Mouse (Mus musculus) layer of hippocampus, adult 2 months (tissue): Measurements from ENCODE around the gene Wdr3. TPM values are rescaled to one million over a fixed set of nuclear protein-coding genes. Genes with fewer than 3 reads are reported as not detected.

ENCODE experiments used
- DNase-seq, 2 experiments: peaks; one replicate each; pipeline ENCODE4 v3.0.0; 2022; ENCODE audit warnings: low spot score in 2 of 2
- H3K27ac ChIP-seq: fragments of 200-600 bp; 2 replicates; pipeline ENCODE4 v1.8.1; 2022
- H3K4me3 ChIP-seq: fragments of 200-600 bp; 2 replicates; pipeline ENCODE4 v1.8.1; 2022; ENCODE audit warnings: mild to moderate bottlenecking
- CTCF ChIP-seq: fragments of 200-600 bp; conservative IDR thresholded peaks from 2 replicates; pipeline ENCODE4 v1.8.1; 2022; ENCODE audit warnings: antibody characterized with exemption, mild to moderate bottlenecking, moderate library complexity
- total RNA-seq, 2 experiments: library from RNA; stranded (reverse); gene quantifications; 2 replicates each; pipeline ENCODE4 v1.2.3; 2021

The Wdr3 gene
- total RNA-seq, 2 experiments from 2014 or later, result 23.2 to 27.9 TPM

DNA sequence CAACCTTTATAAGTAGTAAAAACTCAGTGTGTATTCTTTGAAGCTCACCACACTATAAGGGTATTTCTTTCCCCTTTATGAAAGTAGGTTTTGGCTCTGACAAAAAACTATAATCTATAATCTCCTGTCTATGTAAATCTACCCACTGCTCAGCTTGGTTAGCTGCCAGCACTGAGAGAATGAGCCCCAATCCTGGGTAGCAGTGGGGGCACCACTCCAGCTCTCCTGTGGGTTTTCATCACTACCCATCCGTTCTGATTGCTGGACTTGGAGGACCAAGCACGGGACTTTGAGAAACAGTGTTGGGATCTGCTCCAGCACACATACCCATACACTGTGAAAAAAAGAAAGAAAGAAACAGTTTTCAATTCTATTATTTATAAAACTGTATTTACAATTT is 40.2 kb downstream of the Wdr3 start:
- H3K27ac ChIP-seq, result no peak overlapping the region
- no peak for TF ChIP-seq CTCF
- no peak for DNase-seq
- no peak overlapping the region for H3K4me3 ChIP-seq

DNA sequence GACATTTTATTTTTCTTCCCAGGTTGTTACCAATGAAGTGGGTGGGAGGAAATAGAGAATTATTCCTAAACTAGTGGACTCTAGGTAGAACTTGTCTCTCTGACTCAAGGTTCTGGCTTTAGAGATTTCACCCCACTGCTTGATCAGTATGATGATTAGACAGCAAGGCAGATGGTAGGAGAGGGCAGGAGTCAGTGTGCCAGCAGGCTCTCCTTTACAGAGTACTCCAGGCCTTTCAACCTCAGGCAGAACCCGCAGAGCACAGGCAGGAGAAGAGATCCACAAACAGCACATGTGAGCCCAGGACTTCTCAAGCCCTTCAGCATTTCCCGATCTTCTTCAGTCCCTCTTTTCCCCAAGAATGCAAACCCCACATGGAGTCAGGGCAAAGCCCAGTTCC is 43.5 kb downstream of the Wdr3 start:
- DNase-seq, result no peak
- no peak for TF ChIP-seq CTCF
- Histone ChIP-seq H3K4me3 (no peak overlapping the region), H3K27ac (no peak overlapping the region)

- TF ChIP-seq CTCF, result no peak
- no peak overlapping the region for H3K27ac ChIP-seq
- H3K4me3 ChIP-seq, result no peak overlapping the region
- no peak for DNase-seq
These were observed 55.5 kb downstream of the Wdr3 start for GRCm38 (mm10) chr3:100106736-100107135.

DNA sequence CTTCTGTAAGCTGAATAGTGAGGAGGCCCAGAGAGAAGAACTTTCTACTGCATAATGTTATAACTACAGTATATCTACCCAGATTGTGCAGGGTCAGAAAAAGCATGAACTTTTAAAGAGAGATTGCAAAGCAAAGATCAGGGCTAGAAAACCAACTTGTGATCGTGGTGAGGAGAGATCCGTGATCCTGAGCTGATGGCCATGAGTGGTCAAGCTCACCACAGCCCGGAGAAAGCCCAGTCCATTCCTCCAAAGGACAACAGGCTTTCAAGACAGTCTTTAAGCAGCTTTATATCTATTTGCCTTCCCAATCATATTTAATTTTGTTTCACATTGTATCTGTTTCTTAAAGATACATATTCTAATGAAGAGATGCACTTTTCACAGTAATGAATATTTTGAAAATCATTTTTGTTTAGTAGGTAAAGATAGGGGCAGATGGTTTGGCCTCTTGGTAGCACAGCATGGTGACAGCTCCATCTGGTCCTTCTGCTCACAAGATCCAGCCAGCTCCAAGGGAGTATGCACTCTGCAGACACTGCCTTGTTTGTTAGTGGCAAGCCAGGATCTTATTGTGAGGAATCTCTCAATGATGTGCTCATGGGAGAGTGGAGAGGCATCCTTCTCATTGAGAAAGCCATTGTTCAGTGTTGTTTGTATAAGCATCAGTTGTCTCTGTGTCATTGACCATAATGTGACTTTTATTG is 59.7 kb downstream of the Wdr3 start:
- H3K4me3 ChIP-seq, result no peak overlapping the region
- H3K27ac ChIP-seq, result peak overlapping the region; percentile 71; the same call in 1 of the 2 replicates
- peak; percentile 7 to 27 for DNase-seq
- TF ChIP-seq CTCF, result no peak

Other genes with a start within 250 kb of the Wdr3 start
- gene Gdap2, start within 50 bp of the Wdr3 start, total RNA-seq, result 10 to 100 TPM; 38.9 to 40.3 TPM